Mouse (Mus musculus) heart, postnatal 25 days (tissue): ENCODE data around the gene Prkag2. TPM values are rescaled to one million over a fixed set of nuclear protein-coding genes. Genes with fewer than 3 reads are reported as not detected.
"Not testable (repeated sequence)": the region's sequence is repeated elsewhere in the genome, so short reads cannot be mapped to it uniquely, and the experiment has no call there.

ENCODE experiments used
- DNase-seq: peaks from one replicate; pipeline ENCODE4 v3.0.0; 2022; ENCODE audit warnings: low spot score
- intact Hi-C: fragments of 180-260 bp; cut with DNase I; formaldehyde crosslinking; loops from one replicate; pipeline ENCODE4 v1.15.1; 2025
- total RNA-seq, 2 experiments: library from RNA; stranded (reverse); gene quantifications; 2 replicates each; pipeline ENCODE4 v1.2.3; 2021

The Prkag2 gene
- total RNA-seq, 2 experiments from 2014 or later, result 29.7 to 36.6 TPM

DNA sequence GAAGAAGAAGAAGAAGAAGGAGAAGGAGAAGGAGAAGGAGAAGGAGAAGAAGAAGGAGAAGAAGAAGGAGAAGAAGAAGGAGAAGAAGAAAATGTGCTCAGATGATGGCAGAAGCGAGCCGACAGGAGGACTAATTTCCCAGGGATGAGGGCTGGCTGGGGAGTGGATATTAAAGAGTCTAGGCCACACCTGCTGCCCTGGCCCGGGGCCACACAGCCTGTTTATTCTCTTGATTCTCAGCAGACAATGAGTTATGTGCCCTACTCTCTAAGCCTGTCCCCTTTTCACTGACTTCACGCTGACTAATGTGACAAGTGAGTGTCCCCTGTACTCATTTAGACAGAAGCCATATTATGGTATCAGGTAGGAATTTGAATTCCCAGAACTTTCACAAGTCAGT lies 11.8 kb downstream of the Prkag2 start:
- DNase-seq, result no peak
- intact Hi-C loops, result no loop called here

DNA sequence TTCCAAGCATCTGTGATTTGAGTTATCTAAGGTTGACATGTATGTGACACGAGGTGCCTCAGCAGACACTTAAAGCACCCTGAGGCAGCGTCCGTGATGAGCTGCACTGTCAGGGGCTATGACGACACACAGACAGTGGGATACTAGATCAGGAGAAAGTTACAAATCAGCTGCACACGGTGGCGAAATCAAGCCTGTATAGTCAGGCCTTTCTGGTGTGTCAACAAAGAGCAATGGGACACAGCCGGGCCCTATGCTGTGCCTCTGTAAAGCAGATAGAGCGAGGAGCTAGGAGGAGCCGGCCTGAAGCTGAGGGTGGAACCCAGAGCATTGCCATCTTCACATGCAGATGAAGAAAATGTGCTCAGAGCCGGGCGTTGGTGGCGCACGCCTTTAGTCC lies 12.3 kb downstream of the Prkag2 start:
- DNase-seq, result no peak
- intact Hi-C loops, result no loop called here

DNA sequence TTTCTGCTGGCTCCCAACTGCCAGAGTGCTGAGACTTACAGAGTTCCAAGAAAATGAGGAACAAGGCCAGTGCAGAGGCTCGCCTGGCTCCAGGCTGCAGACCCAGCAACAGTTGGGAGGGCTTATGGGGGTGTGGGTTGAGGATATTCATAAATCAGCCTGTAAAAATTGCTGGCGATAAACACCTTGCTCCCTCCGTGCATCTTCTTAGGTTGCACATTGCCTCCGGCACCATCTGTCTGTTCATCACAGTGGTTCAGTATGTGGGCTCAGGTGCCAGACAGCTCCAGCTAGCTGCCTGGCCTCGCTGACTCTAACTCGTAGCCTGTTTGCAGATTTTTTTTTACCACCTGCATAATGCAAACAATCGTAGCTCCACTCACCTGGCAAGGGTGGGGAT lies 13.4 kb downstream of the Prkag2 start:
- intact Hi-C loops, result no loop called here
- DNase-seq, result no peak

DNA sequence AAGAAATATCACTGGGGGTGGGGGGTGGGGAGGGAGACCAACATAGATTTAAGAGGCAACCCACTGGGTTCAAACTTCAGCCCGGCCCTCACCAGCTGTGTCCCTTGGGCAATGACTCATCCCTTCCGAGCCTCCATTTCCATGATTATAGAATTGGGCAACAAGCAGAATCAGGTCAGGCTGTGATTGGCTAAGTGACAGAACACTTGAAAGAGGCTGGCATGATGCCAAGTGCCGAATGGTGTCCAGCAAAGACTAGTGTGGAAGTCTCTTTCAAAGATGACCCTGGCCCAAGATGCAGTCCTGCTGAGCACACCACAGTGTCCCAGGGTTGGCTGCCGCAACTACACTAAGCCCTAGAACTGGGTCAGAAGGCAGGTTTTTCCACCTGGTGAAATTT lies 14.2 kb downstream of the Prkag2 start:
- intact Hi-C loops, result no loop called here
- DNase-seq, result peak; percentile 44

DNA sequence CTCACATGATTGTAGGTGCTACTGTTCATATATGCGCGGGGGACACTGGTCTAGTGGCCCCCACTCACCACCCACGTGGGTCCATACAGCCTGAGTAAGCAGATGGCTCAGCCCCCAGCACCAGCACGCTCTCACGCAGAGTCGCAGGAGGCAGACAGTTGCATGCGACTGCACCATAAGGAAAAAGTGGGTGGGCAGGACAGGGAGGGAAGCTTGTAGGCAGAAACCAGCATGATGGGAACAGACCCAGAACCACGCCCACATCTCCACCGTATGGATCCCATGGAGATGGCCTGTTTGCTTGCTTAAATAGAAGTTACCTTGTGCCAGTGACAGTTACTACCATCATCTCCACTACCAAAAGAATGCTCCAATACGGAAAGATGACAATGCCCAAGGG lies 15.3 kb downstream of the Prkag2 start:
- DNase-seq, result no peak
- intact Hi-C loops, result no loop called here

DNA sequence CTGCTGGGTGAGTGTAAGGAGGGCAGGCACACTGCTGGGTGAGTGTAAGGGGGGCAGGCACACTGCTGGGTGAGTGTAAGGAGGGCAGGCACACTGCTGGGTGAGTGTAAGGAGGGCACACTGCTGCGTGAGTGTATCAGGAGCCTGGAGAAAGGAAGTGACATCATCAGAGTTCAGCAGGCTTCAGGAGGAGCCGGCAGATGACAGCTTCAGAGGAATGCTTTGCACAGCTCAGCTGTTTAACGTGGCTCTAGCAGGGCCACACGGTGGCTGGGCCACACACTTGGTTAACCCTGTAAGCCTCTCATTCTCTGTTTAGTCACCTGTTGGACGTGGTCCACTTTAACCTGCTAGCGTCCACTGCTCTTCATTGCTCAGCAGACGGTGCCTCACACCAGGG lies 16.6 kb downstream of the Prkag2 start:
- intact Hi-C loops, result loop anchor here (2.0 kb wide), 1 partner anchor 73 kb away; no protein-coding TSS in a partner anchor
- no peak for DNase-seq

DNA sequence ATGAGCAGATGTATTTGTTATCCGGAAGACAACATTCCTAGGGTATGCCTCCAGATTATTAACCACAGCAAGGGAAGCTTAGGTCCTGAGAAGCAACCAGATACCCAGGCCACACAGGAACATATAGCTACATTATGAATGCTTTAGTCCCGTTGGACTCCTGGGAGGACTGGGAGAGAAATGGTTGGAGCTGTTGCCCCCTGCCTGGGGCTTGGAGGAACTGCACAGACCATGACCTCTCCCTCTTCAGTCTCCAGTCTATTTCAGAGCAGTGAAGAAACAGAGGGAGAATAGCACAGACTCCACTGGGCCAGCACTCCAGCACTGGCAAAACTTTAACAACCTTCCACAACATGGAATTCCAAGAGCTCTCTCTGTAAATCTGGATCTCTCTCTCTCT lies 17.9 kb downstream of the Prkag2 start:
- no peak for DNase-seq
- intact Hi-C loops, result loop anchor here (2.0 kb wide), 1 partner anchor 72 kb away; no protein-coding TSS in a partner anchor

DNA sequence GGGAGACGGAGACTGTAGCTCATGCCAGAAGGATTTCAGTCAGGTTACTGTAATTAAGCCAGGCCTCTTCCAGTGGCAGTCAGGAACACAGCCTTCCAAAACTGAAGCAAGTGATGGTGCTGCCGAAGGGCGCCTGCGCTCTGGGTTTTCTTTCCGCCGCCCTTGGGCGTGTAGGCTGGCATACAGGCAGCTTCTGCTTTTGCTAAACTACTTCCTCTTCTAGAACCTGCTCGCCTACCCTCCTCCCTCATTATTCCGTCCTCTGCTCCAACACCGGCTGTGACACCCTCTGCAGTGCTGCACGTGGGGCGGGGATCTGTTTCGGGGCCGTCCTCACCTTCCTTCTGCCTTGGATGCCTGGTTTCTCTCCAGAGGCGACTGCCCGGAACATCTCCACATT lies 18.9 kb downstream of the Prkag2 start:
- no peak for DNase-seq
- intact Hi-C loops, result no loop called here

DNA sequence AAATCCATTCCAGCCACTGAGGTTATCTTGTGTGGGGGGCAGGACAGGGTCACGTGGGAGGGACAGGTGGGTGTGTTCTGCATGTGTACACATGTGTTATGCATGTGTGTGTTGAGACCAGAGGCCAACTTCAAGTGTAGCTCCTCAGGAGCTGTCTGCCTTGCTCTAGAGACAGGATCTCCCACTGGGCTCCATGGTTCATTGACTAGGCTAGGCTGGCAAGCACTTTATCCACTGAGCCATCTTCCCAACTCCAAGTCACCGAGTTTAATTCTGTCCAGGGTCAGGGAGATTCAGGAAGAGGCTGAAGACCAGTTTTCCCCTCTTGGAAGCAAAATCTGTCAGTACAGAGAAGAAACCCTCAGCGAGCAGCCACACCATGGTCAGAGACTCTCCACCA lies 19.4 kb downstream of the Prkag2 start:
- DNase-seq, result no peak
- intact Hi-C loops, result no loop called here

DNA sequence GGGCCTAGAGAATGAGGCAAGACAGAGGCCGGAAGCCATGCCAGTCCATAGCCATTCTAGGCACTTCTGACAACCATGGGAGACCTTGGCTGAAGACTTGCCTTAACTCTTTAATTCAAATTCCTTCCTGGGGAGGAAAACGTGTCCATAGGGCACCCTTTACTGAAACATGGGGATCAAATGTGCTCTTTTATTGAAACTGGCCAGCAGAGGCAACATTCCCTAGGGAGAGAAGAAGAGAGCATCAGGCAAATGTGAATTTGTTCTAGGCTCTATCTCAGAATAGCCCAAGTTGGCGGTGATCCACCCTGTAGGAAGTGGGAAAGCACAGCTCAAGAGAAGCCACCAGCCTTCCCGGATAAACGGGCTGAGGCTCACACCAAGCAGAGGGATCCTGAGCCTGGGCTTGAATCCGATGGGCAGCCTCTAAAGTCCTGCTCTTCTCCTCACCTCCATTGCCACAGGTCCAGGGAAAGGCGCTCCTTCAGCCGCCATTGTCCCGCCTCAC lies 19.9 kb downstream of the Prkag2 start:
- no peak for DNase-seq
- intact Hi-C loops, result no loop called here

DNA sequence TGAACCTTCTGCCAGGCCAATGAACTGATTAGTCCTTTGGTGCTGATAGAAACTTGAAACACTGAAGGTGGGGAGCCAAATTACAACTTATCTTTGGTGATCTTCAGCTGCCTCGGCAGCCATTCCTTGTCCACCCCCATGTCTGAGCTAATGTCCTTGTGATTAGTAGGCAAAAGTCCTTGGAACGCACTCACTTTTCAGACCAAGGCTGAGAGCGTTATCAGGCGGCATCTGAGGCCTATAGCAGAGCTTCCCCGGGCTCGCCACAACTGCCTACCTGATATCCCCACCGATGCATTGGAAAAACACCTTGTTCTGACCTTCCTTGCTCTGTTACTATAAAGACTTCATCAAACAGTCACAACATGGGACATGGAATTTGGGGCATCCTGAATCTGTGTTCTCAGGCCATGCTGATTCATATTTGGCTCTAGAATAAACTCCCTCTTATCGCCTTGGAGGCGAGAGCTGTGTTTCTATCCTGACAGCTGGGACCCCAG lies 20.6 kb downstream of the Prkag2 start:
- no peak for DNase-seq
- intact Hi-C loops, result no loop called here

DNA sequence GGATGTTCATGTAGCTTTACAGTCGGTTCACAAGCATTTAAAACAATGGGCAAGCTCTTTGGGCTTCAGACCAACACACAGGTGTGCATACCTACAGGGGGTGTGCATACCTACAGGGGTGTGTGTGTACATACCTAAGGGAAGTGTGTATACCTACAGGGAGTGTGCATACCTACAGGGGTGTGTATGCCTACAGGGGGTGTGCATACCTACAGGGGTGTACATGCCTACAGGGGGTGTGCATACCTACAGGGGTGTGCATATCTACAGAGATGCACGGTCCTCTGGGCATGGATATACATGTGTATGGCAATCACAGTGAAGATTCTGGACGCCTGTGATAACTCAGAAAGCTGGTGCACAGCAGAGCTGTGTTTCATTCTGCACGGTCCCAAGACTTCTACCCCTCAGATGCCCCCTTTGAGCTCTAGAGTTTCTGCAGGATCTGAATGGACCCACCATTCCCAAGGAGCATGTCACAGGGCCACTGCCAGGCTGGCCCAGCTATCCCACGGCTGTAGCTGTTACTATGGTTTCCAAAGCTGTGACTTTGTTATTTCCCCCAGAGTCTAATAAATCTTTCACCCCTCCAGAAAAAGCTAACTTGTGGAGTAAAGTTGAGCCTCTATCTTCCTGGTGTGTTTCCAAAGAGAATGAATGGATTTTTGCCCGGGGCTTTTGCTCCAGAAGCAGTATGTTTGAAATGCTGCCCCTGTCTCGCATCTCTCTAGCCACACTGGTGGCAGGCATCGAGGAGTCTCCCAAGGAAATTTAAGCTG lies 22.4 kb downstream of the Prkag2 start:
- no peak for DNase-seq
- intact Hi-C loops, result no loop called here

DNA sequence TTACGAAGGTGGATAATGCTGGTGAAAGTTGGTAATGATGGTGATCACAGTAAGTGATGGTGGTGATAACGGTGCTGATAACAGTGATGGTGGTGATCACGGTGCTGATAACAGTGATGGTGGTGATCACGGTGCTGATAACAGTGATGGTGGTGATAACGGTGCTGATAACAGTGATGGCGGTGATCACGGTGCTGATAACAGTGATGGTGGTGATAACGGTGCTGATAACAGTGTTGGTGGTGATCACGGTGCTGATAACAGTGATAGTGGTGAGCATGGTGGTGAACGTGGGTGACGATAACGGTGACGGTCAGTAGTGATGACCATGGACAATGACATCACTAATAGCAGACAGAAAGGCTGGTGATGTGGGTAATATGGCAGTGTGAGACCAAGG lies 23.2 kb downstream of the Prkag2 start:
- DNase-seq, intact Hi-C loops: not testable (repeated sequence)

DNA sequence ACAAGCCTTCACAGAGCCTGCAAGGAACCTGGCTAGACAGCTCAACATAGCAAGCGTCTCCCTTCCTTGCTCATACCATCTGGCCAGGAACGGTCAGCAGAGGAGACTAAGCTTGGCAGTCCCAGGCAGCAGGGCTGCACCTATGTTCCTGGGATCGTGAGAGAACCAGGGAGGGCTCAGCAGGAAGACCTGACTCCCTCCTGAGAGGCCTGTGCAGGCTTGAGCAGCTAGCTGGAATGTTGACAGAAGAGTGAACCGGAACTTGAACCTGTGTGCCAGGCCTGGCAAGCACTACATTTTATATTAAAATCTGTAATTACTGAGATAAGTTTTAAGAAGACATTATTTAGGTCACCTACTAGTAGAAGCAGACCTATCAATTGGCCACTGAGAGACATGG lies 24.8 kb downstream of the Prkag2 start:
- intact Hi-C loops, result no loop called here
- no peak for DNase-seq

DNA sequence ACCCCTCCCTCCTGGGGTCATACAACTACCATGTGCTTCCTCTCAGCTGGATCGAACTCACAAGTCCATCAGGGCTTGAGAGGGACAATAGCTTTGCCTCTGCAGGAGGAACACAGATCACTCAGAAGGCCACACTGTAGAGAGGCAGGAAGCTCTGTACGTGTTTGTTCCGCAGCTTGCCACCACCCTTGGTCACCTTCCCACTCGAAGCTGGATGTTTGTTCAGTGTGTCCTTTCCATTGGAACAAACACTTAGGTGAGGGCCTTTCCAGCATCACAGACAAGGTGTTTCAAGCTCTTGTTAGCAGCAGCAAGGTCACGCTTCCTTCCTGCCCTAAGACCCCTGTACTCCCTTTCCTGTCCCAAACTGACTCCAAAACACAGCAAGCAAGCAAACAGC lies 30.6 kb downstream of the Prkag2 start:
- no peak for DNase-seq
- intact Hi-C loops, result no loop called here

DNA sequence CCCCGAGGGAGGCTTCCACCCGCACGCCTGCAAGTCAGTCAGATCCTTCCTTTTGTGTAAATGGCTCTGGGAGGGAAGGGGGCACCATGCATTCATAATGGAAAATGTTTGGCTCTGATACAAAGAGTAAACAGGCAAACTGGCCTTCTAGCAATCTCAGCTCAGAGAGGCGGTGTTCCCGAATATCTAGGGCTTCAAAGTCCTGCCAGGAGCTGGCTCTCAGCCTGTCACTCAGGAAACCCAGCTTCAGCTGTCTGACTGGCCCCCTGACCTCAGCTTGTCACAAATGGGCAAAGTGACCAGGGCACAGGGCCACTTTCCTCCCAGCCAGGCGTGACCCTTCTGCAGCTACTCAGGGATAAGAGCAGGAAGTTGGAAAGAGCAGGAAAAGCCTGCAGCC lies 33.3 kb downstream of the Prkag2 start:
- intact Hi-C loops, result no loop called here
- peak; percentile 66 for DNase-seq

DNA sequence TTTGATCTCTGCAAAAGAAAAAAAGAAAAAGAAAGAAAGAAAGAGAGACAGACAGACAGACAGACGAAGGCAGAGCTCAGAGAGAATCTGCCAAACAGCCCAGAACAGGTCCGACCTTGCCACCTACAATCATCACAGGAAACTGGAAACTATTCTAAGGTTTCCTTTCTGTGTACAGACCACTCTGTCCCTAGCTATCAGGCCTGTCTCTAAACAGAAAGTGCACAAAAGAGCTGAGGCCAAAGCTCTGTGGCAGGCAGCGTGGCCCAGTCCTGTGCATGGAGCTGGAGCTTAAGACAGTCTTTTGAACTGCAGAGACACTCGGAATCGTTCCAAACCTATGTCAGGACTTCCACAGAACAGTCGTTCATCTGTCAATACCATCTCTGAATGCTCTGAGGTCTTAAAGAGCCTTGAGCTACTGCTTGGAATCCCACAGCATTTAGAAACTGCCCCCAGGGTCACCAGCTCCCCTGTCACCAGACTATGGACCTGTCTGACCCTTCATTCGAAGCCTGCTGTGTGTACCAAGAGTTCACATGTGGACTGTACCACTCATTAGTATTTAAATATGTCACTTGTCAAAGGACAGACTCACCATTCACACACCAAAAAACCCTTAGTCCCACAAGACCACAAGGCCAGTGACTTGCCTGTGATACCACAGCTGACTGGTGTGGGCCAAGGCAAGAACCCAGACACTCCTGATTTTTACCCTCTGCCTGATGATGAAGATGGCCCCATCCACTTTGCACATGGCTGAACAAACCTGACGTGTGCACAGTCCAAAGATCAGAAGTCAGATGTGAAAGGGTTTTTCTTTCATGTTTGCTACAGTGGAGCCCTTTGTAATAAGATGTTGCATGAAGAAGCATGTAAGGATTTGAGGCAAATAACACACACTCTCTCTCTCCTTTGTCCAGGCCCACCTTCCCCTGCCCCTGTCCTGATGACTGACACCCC lies 35.9 kb downstream of the Prkag2 start:
- DNase-seq, result no peak
- intact Hi-C loops, result no loop called here

DNA sequence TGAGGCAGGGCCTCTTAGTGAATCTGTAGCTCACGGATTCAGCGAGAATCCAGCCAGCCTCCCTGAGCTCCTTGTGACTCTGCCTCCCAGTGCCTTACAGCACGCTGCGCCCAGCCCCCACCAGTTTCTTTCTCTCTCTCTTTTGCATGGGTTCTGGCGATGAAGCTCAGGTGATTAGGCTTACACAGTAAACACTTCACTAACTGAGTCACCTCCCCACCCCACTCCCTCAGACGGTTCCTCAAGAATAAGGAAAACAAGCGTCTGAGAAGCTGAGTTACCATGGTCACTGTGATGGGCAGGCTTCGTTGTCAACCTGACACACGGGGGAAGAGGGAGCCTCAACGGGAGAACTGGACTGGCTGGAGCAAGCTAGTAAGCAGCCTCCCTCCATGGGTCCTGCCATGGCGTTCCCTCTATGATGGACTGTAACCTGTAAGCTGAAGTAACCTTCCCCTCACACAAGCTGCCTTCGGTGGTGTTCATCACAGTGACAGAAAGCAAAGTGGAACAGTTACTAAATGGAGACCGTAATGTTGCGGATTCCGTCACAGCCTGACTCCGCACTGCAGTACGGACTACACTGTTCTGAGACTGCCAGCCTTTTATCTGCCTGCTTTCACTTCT lies 37.8 kb downstream of the Prkag2 start:
- DNase-seq, result no peak
- intact Hi-C loops, result no loop called here

DNA sequence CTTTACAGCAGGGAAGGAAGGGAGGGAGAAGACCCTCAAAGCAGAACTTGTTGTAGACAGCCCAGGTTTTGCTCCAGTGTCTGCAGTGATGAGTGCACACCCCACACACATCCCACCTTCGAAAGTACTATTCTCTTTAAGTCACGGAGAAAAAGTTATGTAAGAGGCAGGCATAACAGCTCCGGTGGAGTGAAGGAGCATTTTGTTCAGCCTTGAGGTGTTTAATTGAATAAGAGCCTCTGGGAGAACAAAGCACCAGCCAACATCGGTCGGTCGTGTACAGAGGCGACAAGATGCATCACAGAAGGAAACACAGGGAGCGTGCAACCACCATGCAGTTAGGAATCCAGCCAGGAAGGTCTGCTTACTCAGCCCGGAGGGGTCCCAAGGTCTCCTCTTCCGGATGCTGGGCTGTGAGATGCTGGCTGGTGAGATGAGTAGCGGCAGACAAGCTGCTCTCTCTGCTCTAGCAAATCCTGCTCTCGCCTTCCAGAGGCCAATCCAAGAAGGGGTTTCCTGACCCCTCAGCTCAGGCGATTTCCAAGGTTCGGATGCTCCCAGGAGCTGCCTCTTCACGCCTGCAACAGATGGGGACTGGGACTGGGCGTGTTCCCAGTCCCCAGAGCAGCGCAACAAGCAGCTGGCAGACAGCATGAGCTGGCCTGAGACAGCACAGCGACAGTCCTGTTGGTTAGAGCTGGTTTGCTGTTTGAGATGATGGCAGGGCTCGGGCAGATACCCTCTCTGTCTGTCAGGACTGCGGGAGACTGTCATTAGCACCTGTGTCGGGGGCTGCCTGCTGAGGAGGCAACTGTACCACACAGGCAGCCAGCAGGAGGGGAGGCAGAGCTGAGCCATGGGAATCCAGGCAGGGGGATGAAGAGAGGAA lies 41.3 kb downstream of the Prkag2 start:
- intact Hi-C loops, result no loop called here
- no peak for DNase-seq
